7 mouse cellular contexts compared by ENCODE assay signal in genomic region chr5:3152149-3152865, GRCm38 (mm10).
DNase-seq lines count a peak whose midpoint lies in the region; ATAC-seq lines count a peak whose summit lies in the region.
"Not testable (repeated sequence)": the region's sequence is repeated elsewhere in the genome, so short reads cannot be mapped to it uniquely, and the experiment has no call there.

No protein-coding gene starts in this region.

- H3K36me3 ChIP-seq in forebrain, embryonic 12.5 days (replicated peaks); heart, embryonic 14.5 days (ENCODE audit: control insufficient read depth, insufficient read depth, low read length); midbrain, embryonic 16.5 days (ENCODE audit: control insufficient read depth, insufficient read depth, low read length): not testable (repeated sequence)

- H3K9ac ChIP-seq in forebrain, embryonic 12.5 days: peak overlapping the region; percentile 42
- H3K9ac ChIP-seq in heart, embryonic 14.5 days (ENCODE audit: low read length): peak overlapping the region; percentile 55; the same call in 1 of the 2 replicates
- peak overlapping the region; percentile 61 for H3K9ac ChIP-seq in midbrain, embryonic 16.5 days (ENCODE audit: low read depth, low read length)

- WGBS in forebrain, embryonic 12.5 days: 20% methylated on average over 26 of the region's 26 CpGs
- WGBS in heart, embryonic 14.5 days: 25% methylated on average over 26 of the region's 26 CpGs
- WGBS in midbrain, embryonic 16.5 days: 19% methylated on average over 26 of the region's 26 CpGs

- H3K9me3 ChIP-seq in forebrain, embryonic 12.5 days; heart, embryonic 14.5 days (ENCODE audit: control insufficient read depth, low read length); midbrain, embryonic 16.5 days (replicated peaks; ENCODE audit: control insufficient read depth, low read length, poor library complexity, severe bottlenecking): not testable (repeated sequence)

- not testable (repeated sequence) for H3K27me3 ChIP-seq in forebrain, embryonic 12.5 days; heart, embryonic 14.5 days (ENCODE audit: control insufficient read depth, insufficient read depth, low read length); midbrain, embryonic 16.5 days (ENCODE audit: control insufficient read depth, insufficient read depth, low read depth, low read length)

- DNase-seq in adrenal gland, postnatal 14 days: peak; percentile 69
- DNase-seq in kidney, postnatal 10 days: peak; percentile 24
- peak; percentile 14 for DNase-seq in liver
- DNase-seq in spleen, adult 12 weeks (ENCODE audit: low spot score): peak; percentile 22

- peak; percentile 84 for ATAC-seq in forebrain, embryonic 12.5 days (ENCODE audit: low FRiP score)
- ATAC-seq in heart, embryonic 14.5 days (ENCODE audit: insufficient number of reproducible peaks, insufficient read depth, low FRiP score, low read depth): peak; percentile 81
- peak; percentile 91 for ATAC-seq in midbrain, embryonic 16.5 days

- H3K27ac ChIP-seq in forebrain, embryonic 12.5 days: peak overlapping the region; percentile 89
- H3K27ac ChIP-seq in heart, embryonic 14.5 days (replicated peaks in 1 of 2; ENCODE audit: control insufficient read depth in 1 of 2, insufficient read depth in 1 of 2, low read depth in 2 of 2, low read length in 2 of 2): 0 out of 4 replicates have a peak overlapping the region, but pooled peaks of 1 of the 2 experiments have one; percentile 53
- not testable (repeated sequence) for H3K27ac ChIP-seq in midbrain, embryonic 16.5 days (ENCODE audit: low read length)

- peak overlapping the region; percentile 54 for H3K4me2 ChIP-seq in forebrain, embryonic 12.5 days
- peak overlapping the region; percentile 69 for H3K4me2 ChIP-seq in heart, embryonic 14.5 days (ENCODE audit: low read length)
- peak overlapping the region; percentile 72 for H3K4me2 ChIP-seq in midbrain, embryonic 16.5 days (ENCODE audit: low read length)

- H3K4me1 ChIP-seq in forebrain, embryonic 12.5 days: peaks cover 10% of the 10 kb centered on the region
- not testable (repeated sequence) for H3K4me1 ChIP-seq in heart, embryonic 14.5 days (ENCODE audit: control insufficient read depth in 2 of 2, insufficient read depth in 2 of 2, low read length in 2 of 2); midbrain, embryonic 16.5 days (ENCODE audit: control insufficient read depth, insufficient read depth, low read length)

- peak overlapping the region; percentile 29 for H3K4me3 ChIP-seq in forebrain, embryonic 12.5 days (replicated peaks)
- peak overlapping the region; percentile 34 to 56 for H3K4me3 ChIP-seq in heart, embryonic 14.5 days (ENCODE audit: control insufficient read depth in 1 of 2, insufficient read depth in 1 of 2, low read depth in 1 of 2, low read length in 2 of 2)
- H3K4me3 ChIP-seq in midbrain, embryonic 16.5 days (ENCODE audit: low read depth, low read length): peak overlapping the region; percentile 42

Comparison
In these comparisons a context has a peak if more than half of its experiments do, and no peak if none do; other contexts are left out.
1. DNase-seq: peak in every context shown above with its lines; median percentile 69 in adrenal gland, postnatal 14 days; 24 in kidney, postnatal 10 days; 22 in spleen, adult 12 weeks; 14 in liver.